Mouse (Mus musculus) liver, embryonic 12.5 days (tissue): ENCODE data around the gene BC051142. TPM values are rescaled to one million over a fixed set of nuclear protein-coding genes. Genes with fewer than 3 reads are reported as not detected.
A peak's percentile ranks its signal among the peaks of the same experiment; 100 is the strongest.

Source experiments
- ATAC-seq: fragments of 200-750 bp; cut with Nextera tagmentation; 2 replicates; pipeline ENCODE4 v1.8.0; 2017; ENCODE audit warnings: moderate number of reproducible peaks, mild to moderate bottlenecking, moderate library complexity
- H3K27ac ChIP-seq: fragments of 300-500 bp; sonication (generic); 2 replicates; pipeline ENCODE4 v1.5.1; 2016; ENCODE audit warnings: mild to moderate bottlenecking
- H3K27me3 ChIP-seq: fragments of 300-500 bp; sonication (generic); replicated peaks from 2 replicates; pipeline ENCODE4 v1.6.1; 2016; ENCODE audit warnings: mild to moderate bottlenecking, moderate library complexity
- H3K36me3 ChIP-seq: fragments of 300-500 bp; sonication (generic); 2 replicates; pipeline ENCODE4 v1.6.1; 2016; ENCODE audit warnings: mild to moderate bottlenecking, moderate library complexity
- H3K4me1 ChIP-seq: fragments of 300-500 bp; sonication (generic); 2 replicates; pipeline ENCODE4 v1.6.1; 2016
- H3K4me2 ChIP-seq: fragments of 300-500 bp; sonication (generic); 2 replicates; pipeline ENCODE4 v1.6.1; 2016; ENCODE audit warnings: mild to moderate bottlenecking, moderate library complexity
- H3K4me3 ChIP-seq: fragments of 300-500 bp; sonication (generic); 2 replicates; pipeline ENCODE4 v1.5.1; 2016; ENCODE audit warnings: mild to moderate bottlenecking, moderate library complexity
- H3K9ac ChIP-seq: fragments of 300-500 bp; sonication (generic); 2 replicates; pipeline ENCODE4 v1.6.1; 2016; ENCODE audit warnings: mild to moderate bottlenecking, moderate library complexity
- H3K9me3 ChIP-seq: fragments of 300-500 bp; sonication (generic); replicated peaks from 2 replicates; pipeline ENCODE4 v1.6.1; 2016; ENCODE audit warnings: mild to moderate bottlenecking, moderate library complexity
- WGBS: fragments of 180-500 bp; shearing (Covaris S2); methylation state at CpG from one replicate; pipeline ENCODE4 v1.1.7; 2016; ENCODE audit not compliant: insufficient replicate concordance; 5-methylcytosine and 5-hydroxymethylcytosine counted together
- polyA plus RNA-seq: library from polyadenylated mRNA; unstranded; fragments of >200 nt; fragmentation: Nextera tagmentation; extraction: Ambion mirVana; gene quantifications from 2 replicates; pipeline ENCODE4 v1.2.1, GENCODE M21; 2016

The BC051142 gene
- polyA plus RNA-seq = 0.18 and 0.31 TPM in 2 replicates

GRCm38 (mm10) chr17:34398711-34399393, at the start of gene BC051142:
BC051142 (plus strand) TSS chr17:34398820.
- ATAC-seq = peak; percentile 77
- Histone ChIP-seq H3K27me3 (peaks cover 44% of the 10 kb centered on the region), H3K9ac (peak within 1 kb of the TSS; percentile 56), H3K4me3 (peak within 1 kb of the TSS; percentile 52), H3K27ac (no peak within 1 kb of the TSS), H3K9me3 (no peaks in the 10 kb centered on the region), H3K4me1 (peaks cover 13% of the 10 kb centered on the region; the same call in 1 of the 2 replicates), H3K4me2 (peak within 1 kb of the TSS; percentile 76), H3K36me3 (no peaks in the 10 kb centered on the region)
- WGBS = 7% methylated on average over 34 of the region's 34 CpGs

DNA sequence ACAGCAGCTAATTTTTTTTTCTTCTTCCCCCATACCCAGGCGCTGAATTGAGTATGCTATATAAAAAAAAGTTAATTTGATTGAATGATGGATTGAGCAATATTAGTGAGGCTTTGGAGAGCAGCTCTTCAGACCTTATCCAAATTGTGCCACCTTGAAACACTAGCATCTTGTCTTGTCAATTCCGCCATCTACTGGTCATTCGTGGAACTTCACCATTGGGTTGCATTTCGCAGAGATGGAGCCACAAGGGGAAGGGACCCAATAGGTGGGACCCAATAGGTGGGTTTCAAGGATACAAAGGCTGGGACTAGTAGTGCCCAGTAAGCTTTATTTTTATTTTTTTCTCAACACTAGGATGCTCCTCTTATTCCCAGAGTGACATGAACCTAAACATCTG, 49.2 kb upstream of the BC051142 start:
- Histone ChIP-seq H3K9me3 (no peaks in the 10 kb centered on the region), H3K9ac (no peak overlapping the region), H3K27me3 (peaks cover 13% of the 10 kb centered on the region; the same call in 1 of the 2 replicates), H3K36me3 (no peaks in the 10 kb centered on the region), H3K4me2 (no peak overlapping the region), H3K4me3 (no peak overlapping the region), H3K27ac (no peak overlapping the region), H3K4me1 (no peaks in the 10 kb centered on the region)
- no peak for ATAC-seq
- 4% methylated on average over 4 of the region's 4 CpGs for WGBS

GRCm38 (mm10) chr17:34354539-34354938, 44.1 kb upstream of the BC051142 start, which contains the start of gene Btnl2:
Btnl2 (plus strand) TSS chr17:34354822.
- Histone ChIP-seq H3K4me3 (no peak within 1 kb of the TSS), H3K9ac (no peak within 1 kb of the TSS), H3K4me2 (no peak within 1 kb of the TSS), H3K27ac (no peak within 1 kb of the TSS), H3K9me3 (no peaks in the 10 kb centered on the region), H3K27me3 (peaks cover 8% of the 10 kb centered on the region; the same call in 1 of the 2 replicates), H3K4me1 (no peaks in the 10 kb centered on the region), H3K36me3 (no peaks in the 10 kb centered on the region)
- 62% methylated on average over 5 of the region's 5 CpGs for WGBS
- ATAC-seq = no peak

DNA sequence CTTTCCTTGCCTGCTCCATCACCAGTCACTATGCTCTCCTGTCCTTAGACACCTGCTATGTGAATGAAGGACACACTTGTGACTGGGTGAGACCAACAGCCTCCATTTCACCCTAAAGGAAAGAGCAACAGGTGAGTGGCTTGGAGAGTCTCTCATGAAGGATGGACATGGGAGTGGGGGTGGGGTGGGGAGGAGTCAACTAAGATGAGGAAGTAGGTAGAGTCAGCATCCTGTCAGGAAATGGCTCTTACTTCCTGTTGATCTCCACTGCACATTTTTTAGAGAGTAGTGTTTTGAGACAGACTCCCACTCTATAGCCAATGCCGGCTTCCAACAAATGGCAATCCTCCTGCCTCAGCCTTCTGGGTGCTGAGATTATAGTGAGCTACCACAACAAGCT, 43.7 kb upstream of the BC051142 start:
- no peak overlapping the region for H3K27ac ChIP-seq
- WGBS = 6% methylated on average over 1 of the region's 1 CpGs
- H3K4me1 ChIP-seq = no peaks in the 10 kb centered on the region
- peaks cover 4% of the 10 kb centered on the region; the same call in 1 of the 2 replicates for H3K27me3 ChIP-seq
- H3K4me2 ChIP-seq = no peak overlapping the region
- ATAC-seq = no peak
- no peak overlapping the region for H3K9ac ChIP-seq
- H3K36me3 ChIP-seq = no peaks in the 10 kb centered on the region
- no peak overlapping the region for H3K4me3 ChIP-seq
- H3K9me3 ChIP-seq = no peaks in the 10 kb centered on the region

DNA sequence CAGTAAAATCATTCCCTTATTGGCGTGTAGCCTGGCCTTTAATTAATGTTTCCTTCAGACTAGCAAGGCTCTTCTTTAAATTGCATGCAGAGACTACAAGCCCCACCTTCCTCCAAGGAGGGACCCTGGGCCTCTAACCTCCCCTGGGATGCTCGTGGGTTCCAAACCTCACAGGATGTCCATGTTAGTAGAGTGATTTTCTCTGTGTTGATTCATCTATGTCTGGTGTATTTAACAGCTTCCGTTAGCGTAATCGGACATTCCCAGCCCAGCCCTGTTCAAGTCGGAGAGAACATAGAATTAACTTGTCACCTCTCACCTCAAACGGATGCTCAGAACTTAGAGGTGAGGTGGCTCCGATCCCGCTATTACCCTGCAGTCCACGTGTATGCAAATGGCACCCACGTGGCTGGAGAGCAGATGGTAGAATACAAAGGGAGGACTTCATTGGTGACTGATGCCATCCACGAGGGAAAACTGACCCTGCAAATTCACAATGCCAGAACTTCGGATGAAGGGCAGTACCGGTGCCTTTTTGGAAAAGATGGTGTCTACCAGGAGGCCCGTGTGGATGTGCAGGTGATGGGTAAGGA, 35.6 kb upstream of the BC051142 start:
- no peak overlapping the region for H3K9ac ChIP-seq
- no peaks in the 10 kb centered on the region for H3K9me3 ChIP-seq
- no peak overlapping the region for H3K4me2 ChIP-seq
- no peak overlapping the region for H3K4me3 ChIP-seq
- no peak overlapping the region for H3K27ac ChIP-seq
- no peak for ATAC-seq
- H3K36me3 ChIP-seq = no peaks in the 10 kb centered on the region
- no peaks in the 10 kb centered on the region for H3K4me1 ChIP-seq
- peaks cover 11% of the 10 kb centered on the region; the same call in 1 of the 2 replicates for H3K27me3 ChIP-seq
- WGBS = 70% methylated on average over 15 of the region's 15 CpGs

DNA sequence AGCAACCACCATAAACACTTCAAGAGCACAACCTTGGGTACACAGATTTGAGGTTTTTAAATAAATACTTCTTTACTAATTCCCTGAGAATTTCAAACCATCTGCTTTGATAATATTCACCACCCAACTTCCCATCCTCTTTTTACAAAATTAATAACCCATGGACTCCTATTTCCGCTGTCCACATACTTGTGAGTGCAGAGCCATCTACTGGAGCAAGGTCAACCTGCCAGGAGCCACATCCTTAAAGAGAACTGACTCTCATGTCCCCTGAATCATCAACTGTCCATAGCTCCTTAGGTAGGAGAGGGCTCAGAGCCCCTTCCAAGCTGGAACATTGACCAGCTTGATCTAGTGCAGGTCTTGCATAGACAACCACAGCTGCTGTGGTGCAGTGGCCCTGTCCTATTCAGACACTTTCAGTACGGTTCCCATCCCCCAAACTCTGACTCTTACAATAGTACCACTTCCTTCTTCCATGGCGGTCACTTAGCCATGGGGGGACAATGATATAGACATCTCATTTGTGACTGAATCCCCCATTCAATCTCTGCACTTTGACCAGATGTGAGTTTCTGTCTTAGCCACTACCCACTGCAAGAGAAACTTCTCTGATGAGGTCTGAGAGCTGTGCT, 34.8 kb upstream of the BC051142 start:
- no peak for ATAC-seq
- H3K9ac ChIP-seq = no peak overlapping the region
- H3K4me2 ChIP-seq = no peak overlapping the region
- H3K27me3 ChIP-seq = peaks cover 16% of the 10 kb centered on the region; the same call in 1 of the 2 replicates
- no peaks in the 10 kb centered on the region for H3K9me3 ChIP-seq
- no peaks in the 10 kb centered on the region for H3K36me3 ChIP-seq
- H3K27ac ChIP-seq = no peak overlapping the region
- 46% methylated on average over 3 of the region's 3 CpGs for WGBS
- no peaks in the 10 kb centered on the region for H3K4me1 ChIP-seq
- H3K4me3 ChIP-seq = no peak overlapping the region

GRCm38 (mm10) chr17:34365031-34365430, 33.6 kb upstream of the BC051142 start:
- H3K27me3 ChIP-seq = peaks cover 16% of the 10 kb centered on the region; the same call in 1 of the 2 replicates
- no peaks in the 10 kb centered on the region for H3K4me1 ChIP-seq
- no peak overlapping the region for H3K9ac ChIP-seq
- no peak overlapping the region for H3K4me3 ChIP-seq
- H3K27ac ChIP-seq = no peak overlapping the region
- no peaks in the 10 kb centered on the region for H3K36me3 ChIP-seq
- no peak overlapping the region for H3K4me2 ChIP-seq
- WGBS = 60% methylated on average over 10 of the region's 10 CpGs
- no peaks in the 10 kb centered on the region for H3K9me3 ChIP-seq
- no peak for ATAC-seq

DNA sequence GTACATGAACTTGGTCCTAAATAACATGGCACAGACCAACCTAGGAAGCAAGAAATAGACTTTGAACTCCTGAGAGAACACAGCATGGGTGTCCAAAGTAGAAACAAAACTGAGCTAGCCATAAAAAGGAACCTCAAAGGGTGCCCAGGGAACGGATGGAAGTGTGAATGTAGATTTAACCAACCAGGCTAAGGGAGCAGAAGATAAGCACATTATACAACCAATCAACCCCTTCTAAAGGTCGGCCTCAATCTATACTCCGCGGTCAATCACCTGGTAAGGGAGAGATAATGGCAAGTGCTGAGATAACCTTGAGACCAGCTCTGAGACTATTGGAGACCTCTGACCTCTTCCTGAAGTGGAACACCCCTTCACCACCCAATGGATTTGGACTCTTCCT, 28.1 kb upstream of the BC051142 start:
- WGBS = 47% methylated on average over 4 of the region's 4 CpGs
- no peak for ATAC-seq

GRCm38 (mm10) chr17:34373055-34373709, 25.4 kb upstream of the BC051142 start:
- WGBS = 58% methylated on average over 6 of the region's 6 CpGs
- Histone ChIP-seq H3K9me3 (no peaks in the 10 kb centered on the region), H3K27ac (no peak overlapping the region), H3K4me2 (no peak overlapping the region), H3K27me3 (peaks cover 41% of the 10 kb centered on the region; the same call in 1 of the 2 replicates), H3K4me1 (no peaks in the 10 kb centered on the region), H3K9ac (no peak overlapping the region), H3K36me3 (no peaks in the 10 kb centered on the region), H3K4me3 (no peak overlapping the region)
- ATAC-seq = no peak

More for the DNA sequence above, 28.1 kb upstream of the BC051142 start:
- Histone ChIP-seq H3K4me2 (no peak overlapping the region), H3K27ac (no peak overlapping the region), H3K9ac (no peak overlapping the region), H3K4me3 (no peak overlapping the region), H3K27me3 (peaks cover 34% of the 10 kb centered on the region; the same call in 1 of the 2 replicates), H3K4me1 (no peaks in the 10 kb centered on the region), H3K9me3 (no peaks in the 10 kb centered on the region), H3K36me3 (no peaks in the 10 kb centered on the region)

DNA sequence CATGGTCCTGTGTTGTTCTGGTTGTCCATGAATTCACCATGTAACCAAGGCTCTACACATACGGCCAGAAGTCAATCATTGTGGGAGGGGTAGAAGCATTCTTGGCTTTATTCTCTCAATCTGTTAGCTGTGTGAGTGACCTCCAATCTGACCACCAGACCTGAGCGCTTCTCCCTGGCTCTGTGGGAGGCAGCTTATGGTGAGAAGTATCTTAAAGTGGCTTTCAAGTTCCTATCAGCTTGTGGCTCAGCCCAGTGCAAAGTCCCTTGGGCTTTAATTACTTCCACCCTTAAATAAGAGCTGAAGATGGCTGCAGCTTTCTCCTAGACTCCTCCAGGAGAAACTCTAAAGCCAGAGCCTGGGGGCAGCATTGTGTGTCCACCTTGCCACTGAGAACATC, 21.8 kb upstream of the BC051142 start, which contains the start of gene Btnl1:
Gene Btnl1, plus strand, starts transcription at position 286 of the 400 bp plus-strand sequence.
- peaks cover 36% of the 10 kb centered on the region; the same call in 1 of the 2 replicates for H3K27me3 ChIP-seq
- H3K4me1 ChIP-seq = no peaks in the 10 kb centered on the region
- no peak for ATAC-seq
- H3K4me2 ChIP-seq = no peak within 1 kb of the TSS
- H3K36me3 ChIP-seq = no peaks in the 10 kb centered on the region
- H3K9me3 ChIP-seq = no peaks in the 10 kb centered on the region
- WGBS = 48% methylated on average over 2 of the region's 2 CpGs
- H3K4me3 ChIP-seq = no peak within 1 kb of the TSS
- H3K27ac ChIP-seq = no peak within 1 kb of the TSS
- H3K9ac ChIP-seq = no peak within 1 kb of the TSS

DNA sequence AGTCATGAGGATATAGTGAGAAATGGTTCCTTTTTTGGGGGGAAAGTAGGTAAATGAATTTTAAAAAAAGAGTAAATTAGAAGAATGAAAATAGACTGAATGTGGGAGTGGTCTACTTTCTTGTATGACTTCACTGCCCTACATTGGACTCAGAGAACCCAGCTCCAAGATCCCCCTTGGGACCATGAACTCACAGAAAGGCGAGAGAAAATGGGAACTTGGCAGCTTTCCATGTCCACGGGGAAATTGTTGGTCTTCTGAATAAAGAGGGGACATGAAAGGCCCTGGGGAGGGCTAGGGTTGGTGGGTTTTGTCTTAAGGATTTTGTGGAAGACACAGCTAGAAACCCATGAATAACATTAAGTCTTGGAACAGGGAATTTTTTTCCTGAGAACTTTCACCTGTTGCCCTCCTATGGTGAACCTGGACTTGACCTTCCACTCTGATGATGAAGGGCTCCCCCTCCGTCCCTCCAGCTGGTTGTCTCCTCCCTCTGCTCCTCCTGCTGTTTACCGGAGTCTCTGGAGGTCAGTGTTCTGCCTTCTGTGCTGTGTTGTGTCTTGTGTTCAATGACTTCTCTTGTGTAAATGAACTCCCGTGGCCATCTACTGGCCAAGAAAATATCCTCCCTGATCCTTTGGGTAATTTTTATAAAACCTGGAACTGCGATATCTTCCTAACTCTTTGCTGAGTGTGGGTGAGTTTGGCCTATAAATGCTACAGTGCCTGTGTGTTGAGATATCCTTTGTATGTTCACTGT, 21.0 kb upstream of the BC051142 start:
- Histone ChIP-seq H3K9ac (no peak overlapping the region), H3K4me2 (no peak overlapping the region), H3K27me3 (peaks cover 33% of the 10 kb centered on the region; the same call in 1 of the 2 replicates), H3K9me3 (no peaks in the 10 kb centered on the region), H3K36me3 (no peaks in the 10 kb centered on the region), H3K4me1 (no peaks in the 10 kb centered on the region), H3K4me3 (no peak overlapping the region), H3K27ac (no peak overlapping the region)
- ATAC-seq = no peak
- WGBS = 47% methylated on average over 6 of the region's 6 CpGs
